Mouse (Mus musculus) midbrain, embryonic 15.5 days (tissue): ENCODE measurements around the gene Dram1. TPM values are rescaled to one million over a fixed set of nuclear protein-coding genes. Genes with fewer than 3 reads are reported as not detected.
A peak's percentile ranks its signal among the peaks of the same experiment; 100 is the strongest.
"Not testable (repeated sequence)": the region's sequence is repeated elsewhere in the genome, so short reads cannot be mapped to it uniquely, and the experiment has no call there.

Experiments
- ATAC-seq: fragments of 200-750 bp; cut with Nextera tagmentation; replicated peaks from 2 replicates; pipeline ENCODE4 v1.8.0; 2017; ENCODE audit warnings: moderate TSS enrichment
- H3K27ac ChIP-seq: fragments of 300-500 bp; sonication (generic); 2 replicates; pipeline ENCODE4 v1.5.1; 2015; ENCODE audit warnings: mild to moderate bottlenecking, inconsistent platforms
- H3K27me3 ChIP-seq: fragments of 300-500 bp; sonication (generic); replicated peaks from 2 replicates; pipeline ENCODE4 v1.6.1; 2015; ENCODE audit warnings: inconsistent platforms
- H3K36me3 ChIP-seq: fragments of 300-500 bp; sonication (generic); replicated peaks from 2 replicates; pipeline ENCODE4 v1.6.1; 2015; ENCODE audit warnings: inconsistent platforms
- H3K4me1 ChIP-seq: fragments of 300-500 bp; sonication (generic); 2 replicates; pipeline ENCODE4 v1.6.1; 2015; ENCODE audit warnings: inconsistent platforms
- H3K4me2 ChIP-seq: fragments of 300-500 bp; sonication (generic); 2 replicates; pipeline ENCODE4 v1.6.1; 2015; ENCODE audit warnings: inconsistent platforms, mild to moderate bottlenecking, moderate library complexity
- H3K4me3 ChIP-seq: fragments of 300-500 bp; sonication (generic); 2 replicates; pipeline ENCODE4 v1.5.1; 2015; ENCODE audit warnings: mild to moderate bottlenecking, inconsistent platforms
- H3K9ac ChIP-seq: fragments of 300-500 bp; sonication (generic); 2 replicates; pipeline ENCODE4 v1.6.1; 2015; ENCODE audit warnings: mild to moderate bottlenecking, inconsistent platforms
- H3K9me3 ChIP-seq: fragments of 300-500 bp; sonication (generic); 2 replicates; pipeline ENCODE4 v1.6.1; 2016; ENCODE audit warnings: inconsistent platforms
- WGBS: fragments of 180-500 bp; shearing (Covaris S2); methylation state at CpG from one replicate; pipeline ENCODE4 v1.1.7; 2015; ENCODE audit warnings: mixed read lengths; 5-methylcytosine and 5-hydroxymethylcytosine counted together
- polyA plus RNA-seq: library from polyadenylated mRNA; unstranded; fragments of >200 nt; fragmentation: Nextera tagmentation; extraction: Ambion mirVana; gene quantifications from 2 replicates; pipeline ENCODE4 v1.2.1, GENCODE M21; 2015

Dram1 gene
- polyA plus RNA-seq, 1 experiment from 2014 or later = 0.46 TPM

- Histone ChIP-seq H3K9ac (no peak overlapping the region), H3K27me3 (no peaks in the 10 kb centered on the region), H3K9me3 (no peaks in the 10 kb centered on the region), H3K27ac (no peak overlapping the region), H3K4me2 (no peak overlapping the region), H3K4me3 (no peak overlapping the region), H3K4me1 (peaks cover 24% of the 10 kb centered on the region), H3K36me3 (no peaks in the 10 kb centered on the region)
- 79% methylated on average over 4 of the region's 4 CpGs for WGBS
- no peak for ATAC-seq
Observed at GRCm38 (mm10) chr10:88383479-88383878, 4.6 kb upstream of the Dram1 start.

GRCm38 (mm10) chr10:88382009-88382408, 3.1 kb upstream of the Dram1 start:
- H3K36me3 ChIP-seq = no peaks in the 10 kb centered on the region
- H3K9me3 ChIP-seq = no peaks in the 10 kb centered on the region
- H3K4me1 ChIP-seq = peaks cover 24% of the 10 kb centered on the region
- no peak overlapping the region for H3K4me3 ChIP-seq
- no peak for ATAC-seq
- no peak overlapping the region for H3K27ac ChIP-seq
- no peak overlapping the region for H3K4me2 ChIP-seq
- H3K9ac ChIP-seq = no peak overlapping the region
- H3K27me3 ChIP-seq = no peaks in the 10 kb centered on the region
- 91% methylated on average over 6 of the region's 6 CpGs for WGBS

GRCm38 (mm10) chr10:88381286-88381685, 2.4 kb upstream of the Dram1 start:
- Histone ChIP-seq H3K9ac (no peak overlapping the region), H3K9me3 (no peaks in the 10 kb centered on the region), H3K4me1 (peaks cover 24% of the 10 kb centered on the region), H3K4me2 (peak overlapping the region; percentile 83), H3K36me3 (no peaks in the 10 kb centered on the region), H3K27me3 (no peaks in the 10 kb centered on the region), H3K4me3 (no peak overlapping the region), H3K27ac (no peak overlapping the region)
- ATAC-seq = no peak
- 77% methylated on average over 4 of the region's 4 CpGs for WGBS

GRCm38 (mm10) chr10:88380430-88381060, 1.7 kb upstream of the Dram1 start:
- ATAC-seq = no peak
- H3K9ac ChIP-seq = peak overlapping the region; percentile 90
- H3K9me3 ChIP-seq = no peaks in the 10 kb centered on the region
- WGBS = 57% methylated on average over 14 of the region's 14 CpGs
- H3K27ac ChIP-seq = peak overlapping the region; percentile 88; the same call in 1 of the 2 replicates
- H3K4me1 ChIP-seq = peaks cover 24% of the 10 kb centered on the region
- no peaks in the 10 kb centered on the region for H3K27me3 ChIP-seq
- peak overlapping the region; percentile 80 for H3K4me3 ChIP-seq
- no peaks in the 10 kb centered on the region for H3K36me3 ChIP-seq
- H3K4me2 ChIP-seq = peak overlapping the region; percentile 83

GRCm38 (mm10) chr10:88380002-88380401, 1.1 kb upstream of the Dram1 start:
- H3K27ac ChIP-seq = peak overlapping the region; percentile 88
- H3K4me1 ChIP-seq = peaks cover 24% of the 10 kb centered on the region
- peak overlapping the region; percentile 90 for H3K9ac ChIP-seq
- H3K9me3 ChIP-seq = no peaks in the 10 kb centered on the region
- no peaks in the 10 kb centered on the region for H3K36me3 ChIP-seq
- WGBS = under 1% methylated on average over 11 of the region's 11 CpGs
- peak overlapping the region; percentile 80 for H3K4me3 ChIP-seq
- H3K27me3 ChIP-seq = no peaks in the 10 kb centered on the region
- peak; percentile 34; the same call in 1 of the 2 replicates for ATAC-seq
- peak overlapping the region; percentile 83 for H3K4me2 ChIP-seq

GRCm38 (mm10) chr10:88377666-88378065, 1.2 kb downstream of the Dram1 start:
- H3K4me1 ChIP-seq = peaks cover 24% of the 10 kb centered on the region
- ATAC-seq = no peak

GRCm38 (mm10) chr10:88376770-88377169, 2.1 kb downstream of the Dram1 start:
- Histone ChIP-seq H3K4me3 (no peak overlapping the region), H3K9me3 (no peaks in the 10 kb centered on the region), H3K27me3 (no peaks in the 10 kb centered on the region), H3K27ac (no peak overlapping the region), H3K4me1 (peaks cover 22% of the 10 kb centered on the region), H3K9ac (no peak overlapping the region), H3K4me2 (no peak overlapping the region), H3K36me3 (no peaks in the 10 kb centered on the region)
- ATAC-seq = no peak
- 8% methylated on average over 11 of the region's 11 CpGs for WGBS

More at GRCm38 (mm10) chr10:88377666-88378065, 1.2 kb downstream of the Dram1 start:
- H3K9ac ChIP-seq = no peak overlapping the region
- H3K27me3 ChIP-seq = no peaks in the 10 kb centered on the region
- no peaks in the 10 kb centered on the region for H3K36me3 ChIP-seq
- H3K27ac ChIP-seq = no peak overlapping the region
- no peak overlapping the region for H3K4me2 ChIP-seq
- H3K4me3 ChIP-seq = no peak overlapping the region
- 87% methylated on average over 4 of the region's 4 CpGs for WGBS
- no peaks in the 10 kb centered on the region for H3K9me3 ChIP-seq

GRCm38 (mm10) chr10:88374984-88375383, 3.9 kb downstream of the Dram1 start:
- H3K9me3 ChIP-seq = no peaks in the 10 kb centered on the region
- 28% methylated on average over 10 of the region's 10 CpGs for WGBS

GRCm38 (mm10) chr10:88372945-88373344, 5.9 kb downstream of the Dram1 start:
- not testable (repeated sequence) for H3K9me3 ChIP-seq, H3K27ac ChIP-seq, H3K9ac ChIP-seq, H3K27me3 ChIP-seq, ATAC-seq, H3K4me1 ChIP-seq, H3K36me3 ChIP-seq, H3K4me2 ChIP-seq, H3K4me3 ChIP-seq
- 82% methylated on average over 2 of the region's 2 CpGs for WGBS

More at GRCm38 (mm10) chr10:88374984-88375383, 3.9 kb downstream of the Dram1 start:
- Histone ChIP-seq H3K36me3 (no peaks in the 10 kb centered on the region), H3K4me1 (peaks cover 4% of the 10 kb centered on the region), H3K27me3 (no peaks in the 10 kb centered on the region), H3K9ac (no peak overlapping the region), H3K4me2 (no peak overlapping the region), H3K27ac (no peak overlapping the region), H3K4me3 (no peak overlapping the region)
- no peak for ATAC-seq

- Histone ChIP-seq H3K9me3 (no peaks in the 10 kb centered on the region), H3K4me3 (no peak overlapping the region), H3K27me3 (no peaks in the 10 kb centered on the region), H3K36me3 (no peaks in the 10 kb centered on the region), H3K9ac (no peak overlapping the region), H3K27ac (no peak overlapping the region), H3K4me1 (no peaks in the 10 kb centered on the region), H3K4me2 (no peak overlapping the region)
- WGBS = 96% methylated on average over 4 of the region's 4 CpGs
- no peak for ATAC-seq
Observed at GRCm38 (mm10) chr10:88372436-88372835, 6.4 kb downstream of the Dram1 start.

- H3K4me3 ChIP-seq = no peak overlapping the region
- no peaks in the 10 kb centered on the region for H3K36me3 ChIP-seq
- H3K4me2 ChIP-seq = no peak overlapping the region
- WGBS = 7% methylated on average over 2 of the region's 2 CpGs
- H3K27ac ChIP-seq = no peak overlapping the region
- no peaks in the 10 kb centered on the region for H3K27me3 ChIP-seq
- H3K4me1 ChIP-seq = no peaks in the 10 kb centered on the region
- H3K9ac ChIP-seq = no peak overlapping the region
- no peaks in the 10 kb centered on the region for H3K9me3 ChIP-seq
- no peak for ATAC-seq
Observed at GRCm38 (mm10) chr10:88371793-88372192, 7.1 kb downstream of the Dram1 start.

- no peaks in the 10 kb centered on the region for H3K27me3 ChIP-seq
- no peak for ATAC-seq
- 59% methylated on average over 4 of the region's 4 CpGs for WGBS
Observed at GRCm38 (mm10) chr10:88369233-88369632, 9.6 kb downstream of the Dram1 start.

GRCm38 (mm10) chr10:88364221-88364620, 14.7 kb downstream of the Dram1 start:
- Histone ChIP-seq H3K4me2 (no peak overlapping the region), H3K9me3 (no peaks in the 10 kb centered on the region), H3K4me1 (no peaks in the 10 kb centered on the region), H3K36me3 (no peaks in the 10 kb centered on the region), H3K27ac (no peak overlapping the region), H3K9ac (no peak overlapping the region), H3K27me3 (no peaks in the 10 kb centered on the region), H3K4me3 (no peak overlapping the region)
- ATAC-seq = no peak
- WGBS = 77% methylated on average over 3 of the region's 3 CpGs

More at GRCm38 (mm10) chr10:88369233-88369632, 9.6 kb downstream of the Dram1 start:
- Histone ChIP-seq H3K27ac (no peak overlapping the region), H3K4me2 (no peak overlapping the region), H3K9me3 (no peaks in the 10 kb centered on the region), H3K4me1 (no peaks in the 10 kb centered on the region), H3K4me3 (no peak overlapping the region), H3K9ac (no peak overlapping the region), H3K36me3 (no peaks in the 10 kb centered on the region)
